Comparison of ENCODE assay signal across 8 mouse cellular contexts in genomic region chr9:15365856-15366255, GRCm38 (mm10). TPM values are rescaled to one million over a fixed set of nuclear protein-coding genes. Genes with fewer than 3 reads are reported as not detected.
A peak's percentile ranks its signal among the peaks of the same experiment; 100 is the strongest.
DNase-seq lines count a peak whose midpoint lies in the region; ATAC-seq and TF ChIP-seq lines count a peak whose summit lies in the region.

No protein-coding gene starts in this region.

- ATAC-seq in intestine, postnatal 0 days: 0 out of 2 replicates have a peak, but pooled peaks have one; percentile 19

- H3K27me3 ChIP-seq in heart, embryonic 10.5 days (ENCODE audit: insufficient read depth, poor library complexity, severe bottlenecking): no peaks in the 10 kb centered on the region
- H3K27me3 ChIP-seq in intestine, postnatal 0 days (replicated peaks; ENCODE audit: control insufficient read depth, insufficient read depth, low read length): no peaks in the 10 kb centered on the region

- DNase-seq in heart, postnatal 10 days: peak; percentile 5 to 10
- no peak for DNase-seq in heart, embryonic 10.5 days (ENCODE audit: low spot score)
- DNase-seq in 416B (ENCODE audit: low read depth): peak; percentile 60
- peak; percentile 16 for DNase-seq in c-Kit-positive CD71-negative TER-119-negative erythroid progenitor cells, embryonic 14.5 days (ENCODE audit: low read depth)
- DNase-seq in cerebellum, postnatal 4 days (ENCODE audit: low spot score in 2 of 2): no peak
- DNase-seq in MN1 (ENCODE audit: low spot score): no peak
- DNase-seq in T-cell, adult 2 months (ENCODE audit: low spot score): no peak

- no peaks in the 10 kb centered on the region for H3K36me3 ChIP-seq in heart, embryonic 10.5 days
- no peaks in the 10 kb centered on the region for H3K36me3 ChIP-seq in intestine, postnatal 0 days (ENCODE audit: control insufficient read depth, insufficient read depth)

- no peak overlapping the region for H3K4me2 ChIP-seq in intestine, postnatal 0 days (replicated peaks; ENCODE audit: low read depth)

- intact Hi-C loops in heart, postnatal 10 days (cut with DNase I): loop anchor here (1.0 to 2.0 kb wide), 2 partner anchors 125 to 316 kb away; no protein-coding TSS in a partner anchor

- WGBS in heart, embryonic 10.5 days: 97% methylated on average over 1 of the region's 1 CpGs
- WGBS in intestine, postnatal 0 days: 90% methylated on average over 1 of the region's 1 CpGs

- H3K4me1 ChIP-seq in heart, embryonic 10.5 days: no peaks in the 10 kb centered on the region
- no peaks in the 10 kb centered on the region for H3K4me1 ChIP-seq in intestine, postnatal 0 days (replicated peaks; ENCODE audit: control insufficient read depth, insufficient read depth, low read length)

- no peaks in the 10 kb centered on the region for H3K9me3 ChIP-seq in heart, embryonic 10.5 days
- no peaks in the 10 kb centered on the region for H3K9me3 ChIP-seq in intestine, postnatal 0 days (ENCODE audit: control insufficient read depth)

- H3K4me3 ChIP-seq in heart, embryonic 10.5 days: no peak overlapping the region
- H3K4me3 ChIP-seq in intestine, postnatal 0 days (ENCODE audit: low read depth, low read length): no peak overlapping the region

- H3K9ac ChIP-seq in intestine, postnatal 0 days (ENCODE audit: low read depth, low read length): no peak overlapping the region

- H3K27ac ChIP-seq in heart, embryonic 10.5 days: no peak overlapping the region
- H3K27ac ChIP-seq in intestine, postnatal 0 days (ENCODE audit: low read depth, low read length): no peak overlapping the region

- peak; percentile 74 for TF ChIP-seq CTCF in intestine, postnatal 0 days (IDR thresholded peaks at IDR 0.05; ENCODE audit: low read depth)

RNA-seq across cellular contexts. Expression of gene Cep295, which starts 8.3 kb away (rescaled TPM):
- 10 to 100 TPM in 1 of 2 experiments, 1 to 10 TPM in 1; 9.0 to 13.1 TPM for total RNA-seq in heart, postnatal 10 days (2021)
- 14.0 and 17.6 TPM in 2 replicates for polyA plus RNA-seq in heart, embryonic 10.5 days (2016; fragmentation: Nextera tagmentation; extraction: Ambion mirVana)
- 3.8 and 4.6 TPM in 2 replicates for polyA plus RNA-seq in intestine, postnatal 0 days (2015; fragmentation: Nextera tagmentation; extraction: Ambion mirVana)

RNA-seq across cellular contexts. Expression of gene 4931406C07Rik, which starts 59.6 kb away (rescaled TPM):
- total RNA-seq in heart, postnatal 10 days (2021): 10 to 100 TPM; 12.9 to 20.4 TPM
- polyA plus RNA-seq in heart, embryonic 10.5 days (2016; fragmentation: Nextera tagmentation; extraction: Ambion mirVana): 5.9 and 6.3 TPM in 2 replicates
- 15.4 and 19.1 TPM in 2 replicates for polyA plus RNA-seq in intestine, postnatal 0 days (2015; fragmentation: Nextera tagmentation; extraction: Ambion mirVana)

RNA-seq across cellular contexts. Expression of gene Taf1d, which starts 59.8 kb away (rescaled TPM):
- 10 to 100 TPM; 35.3 to 38.4 TPM for total RNA-seq in heart, postnatal 10 days (2021)
- 50.8 and 72.8 TPM in 2 replicates for polyA plus RNA-seq in heart, embryonic 10.5 days (2016; fragmentation: Nextera tagmentation; extraction: Ambion mirVana)
- polyA plus RNA-seq in intestine, postnatal 0 days (2015; fragmentation: Nextera tagmentation; extraction: Ambion mirVana): 41.5 and 43.0 TPM in 2 replicates

Comparison
In these comparisons a context has a peak if more than half of its experiments do, and no peak if none do; other contexts are left out.
1. DNase-seq: peak in heart, postnatal 10 days (2 of 2), 416B (single experiment) and c-Kit-positive CD71-negative TER-119-negative erythroid progenitor cells, embryonic 14.5 days (single experiment); none in heart, embryonic 10.5 days (single experiment), cerebellum, postnatal 4 days (0 of 2), MN1 (single experiment) and T-cell, adult 2 months (single experiment).